Mouse (Mus musculus): ENCODE data around the gene Scd3.

GRCm38 (mm10) chr19:44193906-44194305 lies 9.2 kb upstream of the Scd3 start:
- TF ChIP-seq CTCF (IDR thresholded peaks at IDR 0.05; ENCODE audit: borderline replicate concordance, extremely low read depth, insufficient read depth, insufficient read length) (no peak), POLR2A (IDR thresholded peaks at IDR 0.05; ENCODE audit: borderline replicate concordance, extremely low read depth, insufficient read depth, insufficient read length, poor library complexity, severe bottlenecking) (no peak)
